Mouse (Mus musculus): ENCODE data around the gene Cerkl. TPM values are rescaled to one million over a fixed set of nuclear protein-coding genes. Genes with fewer than 3 reads are reported as not detected.

Cerkl gene
- total RNA-seq, 2 experiments from 2014 or later = 1.7 to 3.1 TPM

GRCm38 (mm10) chr2:79398343-79398742, 58.2 kb downstream of the Cerkl start:
- no peak for DNase-seq (ENCODE audit: extremely low spot score in 1 of 2, low spot score in 2 of 2)
- intact Hi-C loops (cut with DNase I) = no loop called here

- intact Hi-C loops (cut with DNase I) = no loop called here
- DNase-seq (ENCODE audit: extremely low spot score in 1 of 2, low spot score in 2 of 2) = no peak
Measured at GRCm38 (mm10) chr2:79397107-79397506, 59.5 kb downstream of the Cerkl start.

- no peak for DNase-seq (ENCODE audit: extremely low spot score in 1 of 2, low spot score in 2 of 2)
- intact Hi-C loops (cut with DNase I) = no loop called here
Measured at GRCm38 (mm10) chr2:79379087-79380041, 77.2 kb downstream of the Cerkl start.

- intact Hi-C loops (cut with DNase I) = no loop called here
- no peak for DNase-seq (ENCODE audit: extremely low spot score in 1 of 2, low spot score in 2 of 2)
Measured at GRCm38 (mm10) chr2:79378346-79379086, 78.1 kb downstream of the Cerkl start.

GRCm38 (mm10) chr2:79372486-79373200, 83.9 kb downstream of the Cerkl start:
- peak in 1 of 2 experiments; percentile 26 for DNase-seq (ENCODE audit: extremely low spot score in 1 of 2, low spot score in 2 of 2)
- intact Hi-C loops (cut with DNase I) = loop anchor here (5.0 kb wide), 1 partner anchor 125 kb away; no protein-coding TSS in a partner anchor

- no peak for DNase-seq (ENCODE audit: extremely low spot score in 1 of 2, low spot score in 2 of 2)
- intact Hi-C loops (cut with DNase I) = loop anchor here (5.0 kb wide), 1 partner anchor 125 kb away; no protein-coding TSS in a partner anchor
Measured at GRCm38 (mm10) chr2:79372154-79372467, 84.5 kb downstream of the Cerkl start.

GRCm38 (mm10) chr2:79371326-79372153, 85.0 kb downstream of the Cerkl start:
- DNase-seq (ENCODE audit: extremely low spot score in 1 of 2, low spot score in 2 of 2) = no peak
- intact Hi-C loops (cut with DNase I) = loop anchor here (5.0 kb wide), 1 partner anchor 126 kb away; no protein-coding TSS in a partner anchor

GRCm38 (mm10) chr2:79370711-79371312, 85.8 kb downstream of the Cerkl start:
- intact Hi-C loops (cut with DNase I) = loop anchor here (5.0 kb wide), 1 partner anchor 126 kb away; no protein-coding TSS in a partner anchor
- DNase-seq (ENCODE audit: extremely low spot score in 1 of 2, low spot score in 2 of 2) = peak in 1 of 2 experiments; percentile 23

- intact Hi-C loops (cut with DNase I) = loop anchor here (5.0 kb wide), 1 partner anchor 127 kb away; no protein-coding TSS in a partner anchor
- DNase-seq (ENCODE audit: extremely low spot score in 1 of 2, low spot score in 2 of 2) = no peak
Measured at GRCm38 (mm10) chr2:79369905-79370304, 86.7 kb downstream of the Cerkl start.

GRCm38 (mm10) chr2:79369061-79369524, 87.5 kb downstream of the Cerkl start:
- peak in 1 of 2 experiments; percentile 15 for DNase-seq (ENCODE audit: extremely low spot score in 1 of 2, low spot score in 2 of 2)
- intact Hi-C loops (cut with DNase I) = no loop called here

- intact Hi-C loops (cut with DNase I) = no loop called here
- DNase-seq (ENCODE audit: extremely low spot score in 1 of 2, low spot score in 2 of 2) = no peak
Measured at GRCm38 (mm10) chr2:79368661-79369060, 87.9 kb downstream of the Cerkl start.

GRCm38 (mm10) chr2:79367451-79368450, 88.8 kb downstream of the Cerkl start:
- intact Hi-C loops (cut with DNase I) = no loop called here
- DNase-seq (ENCODE audit: extremely low spot score in 1 of 2, low spot score in 2 of 2) = no peak

- no peak for DNase-seq (ENCODE audit: extremely low spot score in 1 of 2, low spot score in 2 of 2)
- intact Hi-C loops (cut with DNase I) = no loop called here
Measured at GRCm38 (mm10) chr2:79363920-79364319, 92.7 kb downstream of the Cerkl start.

GRCm38 (mm10) chr2:79362029-79362428, 94.6 kb downstream of the Cerkl start:
- peak; percentile 11 to 29 for DNase-seq (ENCODE audit: extremely low spot score in 1 of 2, low spot score in 2 of 2)

GRCm38 (mm10) chr2:79357835-79358234, 98.8 kb downstream of the Cerkl start:
- DNase-seq (ENCODE audit: extremely low spot score in 1 of 2, low spot score in 2 of 2) = peak in 1 of 2 experiments; percentile 26
- intact Hi-C loops (cut with DNase I) = no loop called here

More at GRCm38 (mm10) chr2:79362029-79362428, 94.6 kb downstream of the Cerkl start:
- intact Hi-C loops (cut with DNase I) = no loop called here

- DNase-seq (ENCODE audit: extremely low spot score in 1 of 2, low spot score in 2 of 2) = peak in 1 of 2 experiments; percentile 25
- intact Hi-C loops (cut with DNase I) = no loop called here
Measured at GRCm38 (mm10) chr2:79354773-79355172, 101.8 kb downstream of the Cerkl start.
